Mouse (Mus musculus): ENCODE measurements at regions not wholly inside any gene's neighbourhood (a gene's known extent, or its start where the extent isn't known, plus 50 kb on each side); places are given as distances from the start of the nearest gene placed in this dataset.

- TF ChIP-seq CTCF (IDR thresholded peaks at IDR 0.05; ENCODE audit: low read depth): no peak
- TF ChIP-seq EP300 (IDR thresholded peaks at IDR 0.05; ENCODE audit: low read depth): no peak
Observed at GRCm38 (mm10) chr3:57128606-57129005, 173.2 kb downstream of the Tm4sf1 start.
